Mouse (Mus musculus): ENCODE measurements at regions not wholly inside any gene's neighbourhood (a gene's known extent, or its start where the extent isn't known, plus 50 kb on each side); places are given as distances from the start of the nearest gene placed in this dataset.
"Not testable (repeated sequence)": the region's sequence is repeated elsewhere in the genome, so short reads cannot be mapped to it uniquely, and the experiment has no call there.

GRCm38 (mm10) chr17:93067850-93068249 lies 131.0 kb upstream of the Adcyap1 start:
- DNase-seq (ENCODE audit: low spot score in 2 of 2) = not testable (repeated sequence)

- DNase-seq (ENCODE audit: low spot score in 2 of 2) = no peak
Measured at GRCm38 (mm10) chr17:93068489-93068888, 130.3 kb upstream of the Adcyap1 start.

DNA sequence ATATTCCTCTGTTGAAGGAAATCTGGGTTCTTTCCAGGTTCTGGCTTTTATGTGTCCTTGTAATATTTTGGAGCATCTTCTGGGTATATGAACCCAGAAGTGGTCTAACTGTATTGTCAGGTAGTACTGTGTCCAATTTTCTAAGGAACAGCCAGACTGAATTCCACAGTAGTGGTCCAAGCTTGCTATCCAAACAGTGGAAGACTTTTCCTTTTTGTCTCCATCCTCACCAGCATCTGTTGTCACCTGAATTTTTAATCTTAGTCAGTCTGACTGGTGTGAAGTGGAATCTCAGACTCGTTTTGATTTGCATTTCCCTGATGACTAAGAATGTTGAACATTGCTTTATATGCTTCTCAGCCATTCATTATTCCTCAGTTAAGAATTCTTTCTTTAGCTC lies 114.8 kb upstream of the Adcyap1 start:
- no peak for DNase-seq (ENCODE audit: low spot score in 2 of 2)

GRCm38 (mm10) chr17:93104516-93104915 lies 94.3 kb upstream of the Adcyap1 start:
- no peak for DNase-seq (ENCODE audit: low spot score in 2 of 2)

- no peak for DNase-seq (ENCODE audit: low spot score in 2 of 2)
Measured at GRCm38 (mm10) chr17:93140003-93140402, 58.8 kb upstream of the Adcyap1 start.

GRCm38 (mm10) chr17:93141125-93141524 lies 57.7 kb upstream of the Adcyap1 start:
- peak; percentile 52 to 54 for DNase-seq (ENCODE audit: low spot score in 2 of 2)

Measured in frontal cortex, postnatal 25 days (tissue).